Comparison of ENCODE assay signal across 12 mouse cellular contexts in genomic region chr8:80838199-80838598, GRCm38 (mm10). TPM values are rescaled to one million over a fixed set of nuclear protein-coding genes. Genes with fewer than 3 reads are reported as not detected.
DNase-seq lines count a peak whose midpoint lies in the region; ATAC-seq and TF ChIP-seq lines count a peak whose summit lies in the region.
"Had no signal": no experiment of that assay in that cellular context is flagged by ENCODE, and none has a peak within 500 bp of the region (broad histone marks: within the 10 kb centered on the region; RNA-seq: fewer than 3 reads in every experiment).

No protein-coding gene starts in this region.

- no peak overlapping the region for H3K9ac ChIP-seq in heart, postnatal 0 days (replicated peaks; ENCODE audit: low read depth, low read length)
- no peak overlapping the region for H3K9ac ChIP-seq in lung, embryonic 16.5 days (ENCODE audit: low read length)
- H3K9ac ChIP-seq: hindbrain, embryonic 15.5 days; limb, embryonic 13.5 days had no signal

- H3K36me3 ChIP-seq in heart, postnatal 0 days (replicated peaks; ENCODE audit: control insufficient read depth, insufficient read depth, low read length), result no peaks in the 10 kb centered on the region
- H3K36me3 ChIP-seq in lung, embryonic 16.5 days (ENCODE audit: control insufficient read depth, insufficient read depth, low read length), result no peaks in the 10 kb centered on the region; the same call in 1 of the 2 replicates
- H3K36me3 ChIP-seq: forebrain, embryonic 10.5 days; hindbrain, embryonic 15.5 days; limb, embryonic 13.5 days had no signal

- no peak overlapping the region for H3K4me3 ChIP-seq in heart, postnatal 0 days (ENCODE audit: low read depth, low read length)
- H3K4me3 ChIP-seq in lung, embryonic 16.5 days (ENCODE audit: low read length), result no peak overlapping the region
- H3K4me3 ChIP-seq: forebrain, embryonic 10.5 days; hindbrain, embryonic 15.5 days; limb, embryonic 13.5 days had no signal

- ATAC-seq in heart, postnatal 0 days (ENCODE audit: insufficient read depth, low read depth), result peak; percentile 64; the same call in 1 of the 2 replicates
- ATAC-seq in lung, embryonic 16.5 days (ENCODE audit: low read depth), result peak; percentile 83
- ATAC-seq in erythroid progenitor cell, adult 5-6 weeks (replicated peaks; ENCODE audit: low FRiP score, poor library complexity, severe bottlenecking), result no peak

- WGBS in heart, postnatal 0 days, result 13% methylated on average over 6 of the region's 6 CpGs
- 18% methylated on average over 6 of the region's 6 CpGs for WGBS in lung, embryonic 16.5 days

- peak overlapping the region; percentile 82 for H3K27ac ChIP-seq in heart, postnatal 0 days (ENCODE audit: low read depth)
- no peak overlapping the region for H3K27ac ChIP-seq in lung, embryonic 16.5 days (ENCODE audit: low read length)
- H3K27ac ChIP-seq: forebrain, embryonic 10.5 days; hindbrain, embryonic 15.5 days; limb, embryonic 13.5 days had no signal

- H3K27me3 ChIP-seq in heart, postnatal 0 days (ENCODE audit: control insufficient read depth, insufficient read depth, low read length), result no peaks in the 10 kb centered on the region
- no peaks in the 10 kb centered on the region for H3K27me3 ChIP-seq in lung, embryonic 16.5 days (ENCODE audit: control insufficient read depth, insufficient read depth, low read depth, low read length)
- H3K27me3 ChIP-seq: hindbrain, embryonic 15.5 days; limb, embryonic 13.5 days had no signal

- no peaks in the 10 kb centered on the region for H3K9me3 ChIP-seq in heart, postnatal 0 days (replicated peaks; ENCODE audit: control insufficient read depth, low read length)
- H3K9me3 ChIP-seq in lung, embryonic 16.5 days (ENCODE audit: control insufficient read depth, low read length), result no peaks in the 10 kb centered on the region
- H3K9me3 ChIP-seq: forebrain, embryonic 10.5 days; hindbrain, embryonic 15.5 days; limb, embryonic 13.5 days had no signal

- no peak for TF ChIP-seq EP300 in heart, postnatal 0 days (IDR thresholded peaks at IDR 0.05; ENCODE audit: low read depth)

- DNase-seq in adrenal gland, adult (ENCODE audit: inconsistent age in 2 of 2, low spot score in 1 of 2), result peak; percentile 38 to 68
- no peak for DNase-seq in adrenal gland, adult 18-20 months (ENCODE audit: low spot score in 2 of 2)
- peak; percentile 94 for DNase-seq in fibroblast of lung, adult 2 months (ENCODE audit: low read depth)
- peak; percentile 69 for DNase-seq in heart, postnatal 0 days (ENCODE audit: low spot score)
- DNase-seq in frontal cortex, postnatal 25 days (ENCODE audit: low spot score in 2 of 2), result no peak
- no peak for DNase-seq in layer of hippocampus, adult 9-11 months
- DNase-seq: cerebellum, adult 18-20 months had no signal

- H3K4me2 ChIP-seq in heart, postnatal 0 days (ENCODE audit: low read depth, low read length), result no peak overlapping the region
- H3K4me2 ChIP-seq in lung, embryonic 16.5 days (ENCODE audit: low read depth, low read length), result no peak overlapping the region
- H3K4me2 ChIP-seq: hindbrain, embryonic 15.5 days; limb, embryonic 13.5 days had no signal

- TF ChIP-seq CTCF in heart, postnatal 0 days (IDR thresholded peaks at IDR 0.05; ENCODE audit: low read depth), result no peak

- H3K4me1 ChIP-seq in heart, postnatal 0 days (ENCODE audit: control insufficient read depth, insufficient read depth), result peaks cover 60% of the 10 kb centered on the region
- peaks cover 24% of the 10 kb centered on the region for H3K4me1 ChIP-seq in lung, embryonic 16.5 days (replicated peaks; ENCODE audit: control insufficient read depth, insufficient read depth, low read length)

RNA-seq across cellular contexts. Expression of gene Gab1, which starts 42.1 kb away (rescaled TPM):
- 10 to 100 TPM; 15.8 to 16.0 TPM for total RNA-seq in adrenal gland, adult 18-20 months (2021)
- total RNA-seq in heart, postnatal 0 days (2014; rRNA removed; ENCODE audit: low replicate concordance), result 54.0 and 54.9 TPM in 2 replicates
- polyA plus RNA-seq in heart, postnatal 0 days (2015; fragmentation: Nextera tagmentation; extraction: Ambion mirVana), result 18.8 and 19.1 TPM in 2 replicates
- 21.5 and 22.4 TPM in 2 replicates for polyA plus RNA-seq in lung, embryonic 16.5 days (2015; fragmentation: Nextera tagmentation; extraction: Ambion mirVana)
- total RNA-seq in erythroid progenitor cell, adult 5-6 weeks (2015; ENCODE audit: low replicate concordance), result 19.3 and 25.2 TPM in 2 replicates
- 5.8 and 13.2 TPM in 2 replicates for total RNA-seq in erythroid progenitor cell, adult 5-6 weeks (2017; ENCODE audit: low replicate concordance)

Comparison
In these comparisons a context has a peak if more than half of its experiments do, and no peak if none do; other contexts are left out.
1. DNase-seq: peak in adrenal gland, adult (2 of 2), fibroblast of lung, adult 2 months (single experiment) and heart, postnatal 0 days (single experiment); none in adrenal gland, adult 18-20 months (0 of 2), frontal cortex, postnatal 25 days (0 of 2) and layer of hippocampus, adult 9-11 months (single experiment).